Mouse (Mus musculus) limb, embryonic 11.5 days (tissue): ENCODE results near the gene Vwc2l. TPM values are rescaled to one million over a fixed set of nuclear protein-coding genes. Genes with fewer than 3 reads are reported as not detected.

Experiments
- ATAC-seq: fragments of 200-750 bp; cut with Nextera tagmentation; 2 replicates; pipeline ENCODE4 v1.8.0; 2017; ENCODE audit warnings: low read depth; ENCODE audit not compliant: insufficient number of reproducible peaks, low FRiP score, low TSS enrichment
- DNase-seq: peaks from one replicate; pipeline ENCODE4 v3.0.0-alpha.2; 2015; ENCODE audit warnings: low spot score
- H3K27ac ChIP-seq: fragments of 300-500 bp; sonication (generic); replicated peaks from 2 replicates; pipeline ENCODE4 v1.5.1; 2014; ENCODE audit warnings: low read depth, mild to moderate bottlenecking, low read length
- H3K27me3 ChIP-seq: fragments of 300-500 bp; sonication (generic); 2 replicates; pipeline ENCODE4 v1.6.1; 2014; ENCODE audit warnings: mild to moderate bottlenecking, low read length, mixed read lengths; ENCODE audit not compliant: control insufficient read depth, insufficient read depth
- H3K36me3 ChIP-seq: fragments of 300-500 bp; sonication (generic); 2 replicates; pipeline ENCODE4 v1.6.1; 2014; ENCODE audit warnings: mild to moderate bottlenecking, low read length, moderate library complexity, mixed read lengths; ENCODE audit not compliant: control insufficient read depth, insufficient read depth
- H3K4me1 ChIP-seq: fragments of 300-500 bp; sonication (generic); 2 replicates; pipeline ENCODE4 v1.6.1; 2014; ENCODE audit warnings: low read length, mixed read lengths; ENCODE audit not compliant: control insufficient read depth, insufficient read depth
- H3K4me2 ChIP-seq: fragments of 300-500 bp; sonication (generic); 2 replicates; pipeline ENCODE4 v1.6.1; 2014; ENCODE audit warnings: low read depth, mild to moderate bottlenecking, moderate library complexity; ENCODE audit not compliant: severe bottlenecking
- H3K4me3 ChIP-seq: fragments of 300-500 bp; sonication (generic); 2 replicates; pipeline ENCODE4 v1.5.1; 2014; ENCODE audit warnings: low read depth, low read length
- H3K9ac ChIP-seq: fragments of 300-500 bp; sonication (generic); 2 replicates; pipeline ENCODE4 v1.6.1; 2014; ENCODE audit warnings: mild to moderate bottlenecking, low read length
- H3K9me3 ChIP-seq: fragments of 300-500 bp; sonication (generic); 2 replicates; pipeline ENCODE4 v1.6.1; 2016; ENCODE audit warnings: low read length; ENCODE audit not compliant: control insufficient read depth
- WGBS: fragments of 180-500 bp; shearing (Covaris S2); extraction: QIAGEN DNeasy Blood & Tissue Kit; methylation state at CpG from one replicate; pipeline ENCODE4 v1.1.7; 2014; 5-methylcytosine and 5-hydroxymethylcytosine counted together
- polyA plus RNA-seq: library from polyadenylated mRNA; unstranded; fragments of >200 nt; fragmentation: Nextera tagmentation; extraction: Ambion mirVana; gene quantifications from 2 replicates; pipeline ENCODE4 v1.2.1, GENCODE M21; 2014

The Vwc2l gene
- polyA plus RNA-seq, 1 experiment from 2014 or later = not detected

DNA sequence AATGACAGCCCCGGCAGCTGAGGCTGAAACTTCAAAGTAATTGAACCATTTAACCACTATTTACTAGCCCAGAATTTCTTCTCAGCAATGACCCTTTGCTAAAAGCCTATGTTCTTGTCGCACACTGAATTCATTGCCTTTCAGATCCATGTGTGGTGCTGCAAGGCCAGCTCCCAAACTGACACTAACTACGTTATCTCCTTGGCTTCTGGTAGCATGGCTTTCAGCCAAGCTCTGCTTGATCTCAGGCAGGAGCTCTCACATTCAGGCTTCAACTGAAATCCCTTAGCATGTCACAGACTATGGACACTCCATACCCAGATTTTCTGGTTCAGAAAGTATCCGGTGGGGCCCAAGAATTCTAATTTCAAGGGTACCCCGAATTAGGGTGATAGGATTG is 140.6 kb downstream of the Vwc2l start:
- no peak overlapping the region for H3K9ac ChIP-seq
- H3K36me3 ChIP-seq = no peaks in the 10 kb centered on the region
- H3K27ac ChIP-seq = no peak overlapping the region
- H3K9me3 ChIP-seq = no peaks in the 10 kb centered on the region
- H3K4me2 ChIP-seq = no peak overlapping the region
- ATAC-seq = no peak
- no peak for DNase-seq
- no peaks in the 10 kb centered on the region for H3K4me1 ChIP-seq
- WGBS = 62% methylated on average over 5 of the region's 5 CpGs
- no peaks in the 10 kb centered on the region for H3K27me3 ChIP-seq
- no peak overlapping the region for H3K4me3 ChIP-seq

DNA sequence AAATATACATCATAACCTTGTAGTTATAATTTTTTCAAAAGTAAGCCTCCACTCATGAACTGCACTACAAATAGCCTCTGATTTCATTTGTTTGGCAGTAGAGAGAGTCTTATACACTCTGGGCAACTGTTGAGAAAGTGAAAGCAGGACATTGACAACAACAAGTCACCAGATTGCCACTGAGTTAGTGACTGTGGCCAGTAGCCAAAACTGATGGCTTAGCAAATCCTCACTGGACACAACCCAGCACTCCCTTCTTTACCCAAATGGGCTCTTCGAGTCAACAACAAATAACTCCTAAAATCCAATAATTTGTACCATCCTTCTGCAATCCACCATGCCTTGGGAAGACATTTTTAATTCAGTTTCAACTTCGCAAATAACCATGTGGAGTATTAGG is 155.0 kb downstream of the Vwc2l start:
- no peak overlapping the region for H3K27ac ChIP-seq
- WGBS = 90% methylated on average over 2 of the region's 2 CpGs
- H3K4me1 ChIP-seq = no peaks in the 10 kb centered on the region
- no peaks in the 10 kb centered on the region for H3K9me3 ChIP-seq
- no peak overlapping the region for H3K4me3 ChIP-seq
- no peaks in the 10 kb centered on the region for H3K36me3 ChIP-seq
- no peak overlapping the region for H3K4me2 ChIP-seq
- H3K9ac ChIP-seq = no peak overlapping the region
- no peak for ATAC-seq
- H3K27me3 ChIP-seq = no peaks in the 10 kb centered on the region
- DNase-seq = no peak

DNA sequence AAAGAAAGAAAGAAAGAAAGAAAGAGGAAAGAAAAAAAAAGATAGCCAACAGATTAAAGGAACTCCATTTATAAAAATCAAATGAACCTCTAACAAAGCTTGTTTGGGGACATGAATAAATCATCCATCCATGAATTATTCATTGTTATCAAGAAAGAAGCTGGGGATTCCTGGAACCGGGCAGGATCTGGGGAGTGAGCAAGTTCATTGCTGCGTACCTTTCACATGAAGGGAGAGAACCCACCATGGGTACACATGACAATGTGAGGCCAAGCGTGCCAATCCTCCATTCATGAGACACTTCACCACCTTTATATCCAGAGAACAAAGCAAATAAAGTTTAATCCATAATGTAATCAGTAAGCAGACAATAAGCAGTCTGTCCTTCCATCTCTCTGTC is 155.8 kb downstream of the Vwc2l start:
- Histone ChIP-seq H3K27me3 (no peaks in the 10 kb centered on the region), H3K27ac (no peak overlapping the region), H3K36me3 (no peaks in the 10 kb centered on the region), H3K4me2 (no peak overlapping the region), H3K9ac (no peak overlapping the region), H3K9me3 (no peaks in the 10 kb centered on the region), H3K4me3 (no peak overlapping the region), H3K4me1 (no peaks in the 10 kb centered on the region)
- 85% methylated on average over 3 of the region's 3 CpGs for WGBS
- DNase-seq (no peak), ATAC-seq (no peak)

DNA sequence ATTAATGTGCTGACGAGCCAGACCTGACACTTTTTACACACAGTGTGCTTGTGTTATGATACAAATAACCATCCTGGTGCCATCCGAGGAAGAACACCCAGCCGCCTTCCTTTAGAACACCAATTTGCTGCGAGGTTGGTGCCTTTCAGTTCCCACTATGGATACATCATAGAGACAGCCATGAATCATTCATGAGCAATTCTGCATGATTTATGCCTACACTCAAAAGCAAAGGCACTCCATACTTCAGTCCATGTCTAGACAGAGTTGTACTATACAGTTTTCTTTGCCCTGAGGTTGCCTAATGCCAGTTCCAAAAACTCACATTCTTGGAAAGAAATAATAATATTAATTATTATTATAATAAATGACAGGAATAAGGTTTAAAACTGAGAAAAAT is 158.6 kb downstream of the Vwc2l start:
- WGBS = 89% methylated on average over 4 of the region's 4 CpGs
- H3K27ac ChIP-seq = no peak overlapping the region
- no peak overlapping the region for H3K9ac ChIP-seq
- H3K4me1 ChIP-seq = no peaks in the 10 kb centered on the region
- H3K36me3 ChIP-seq = no peaks in the 10 kb centered on the region
- H3K9me3 ChIP-seq = no peaks in the 10 kb centered on the region
- no peak for DNase-seq
- H3K27me3 ChIP-seq = no peaks in the 10 kb centered on the region
- no peak overlapping the region for H3K4me2 ChIP-seq
- no peak for ATAC-seq
- no peak overlapping the region for H3K4me3 ChIP-seq

DNA sequence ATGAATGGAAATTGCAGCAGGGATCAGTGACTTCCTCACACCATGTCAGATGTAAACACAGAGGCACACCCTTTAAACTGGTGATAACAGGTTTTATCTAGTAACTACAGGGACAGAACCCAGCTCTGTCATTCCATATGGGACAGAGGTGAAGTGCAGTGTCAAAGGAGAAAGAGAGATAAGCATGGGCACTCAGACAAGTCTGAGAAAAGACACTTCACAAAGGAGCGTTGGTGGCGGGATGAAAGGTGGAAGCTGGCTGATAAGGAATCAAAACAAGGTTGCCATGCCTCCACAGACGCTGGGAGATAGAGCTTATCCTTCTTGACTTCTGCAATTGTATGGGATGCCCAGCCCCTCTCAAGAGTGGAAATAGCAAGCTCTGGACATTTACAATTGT is 176.8 kb downstream of the Vwc2l start:
- Histone ChIP-seq H3K27me3 (no peaks in the 10 kb centered on the region), H3K4me1 (no peaks in the 10 kb centered on the region), H3K4me3 (no peak overlapping the region), H3K9me3 (no peaks in the 10 kb centered on the region), H3K36me3 (no peaks in the 10 kb centered on the region), H3K9ac (no peak overlapping the region), H3K4me2 (no peak overlapping the region), H3K27ac (no peak overlapping the region)
- DNase-seq (no peak), ATAC-seq (no peak)
- 68% methylated on average over 3 of the region's 3 CpGs for WGBS

DNA sequence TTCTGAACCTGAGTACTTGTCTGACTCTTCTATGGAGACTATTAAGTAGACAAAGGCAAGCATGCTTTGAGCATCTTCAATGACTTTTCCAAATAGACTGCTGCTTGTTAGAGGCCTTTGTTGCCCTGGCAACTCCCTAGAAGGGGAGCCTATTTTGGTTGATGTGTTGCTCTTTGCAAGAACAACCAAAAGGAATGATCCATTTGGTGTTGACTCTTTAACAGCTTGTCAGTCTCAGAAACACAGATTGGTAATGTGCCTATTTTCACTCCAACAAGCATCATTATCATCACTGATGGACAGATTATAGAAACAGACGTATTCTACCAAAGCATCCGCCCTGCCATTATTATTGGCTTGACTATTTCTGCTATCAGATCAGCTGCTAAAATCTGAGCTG is 181.9 kb downstream of the Vwc2l start:
- Histone ChIP-seq H3K4me2 (no peak overlapping the region), H3K27me3 (no peaks in the 10 kb centered on the region), H3K9me3 (no peaks in the 10 kb centered on the region), H3K36me3 (no peaks in the 10 kb centered on the region), H3K4me1 (no peaks in the 10 kb centered on the region), H3K9ac (no peak overlapping the region), H3K4me3 (no peak overlapping the region), H3K27ac (no peak overlapping the region)
- no peak for DNase-seq
- WGBS = 92% methylated on average over 2 of the region's 2 CpGs
- ATAC-seq = no peak

DNA sequence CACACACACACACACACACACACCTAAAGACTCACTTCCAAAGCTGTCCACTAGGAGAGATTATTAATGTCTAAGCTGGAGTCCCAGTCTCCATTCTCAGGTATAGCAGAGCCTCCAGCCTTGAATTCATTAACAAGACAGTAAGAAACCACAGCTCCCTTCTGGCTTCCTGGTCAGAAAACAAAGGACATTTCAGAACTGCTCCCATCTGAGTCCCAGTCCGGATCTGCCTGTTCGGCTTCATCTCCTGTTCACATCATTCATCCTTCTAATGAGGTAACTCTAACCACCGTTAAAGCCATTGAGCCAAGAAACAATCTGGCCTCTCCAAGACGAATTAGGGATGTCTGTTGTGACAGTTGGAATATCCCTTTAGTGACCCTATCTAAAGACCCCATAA is 185.7 kb downstream of the Vwc2l start:
- Histone ChIP-seq H3K9ac (no peak overlapping the region), H3K4me1 (no peaks in the 10 kb centered on the region), H3K36me3 (no peaks in the 10 kb centered on the region), H3K27me3 (no peaks in the 10 kb centered on the region), H3K9me3 (no peaks in the 10 kb centered on the region), H3K4me3 (no peak overlapping the region), H3K27ac (no peak overlapping the region), H3K4me2 (no peak overlapping the region)
- DNase-seq (no peak), ATAC-seq (no peak)
- 64% methylated on average over 4 of the region's 4 CpGs for WGBS

DNA sequence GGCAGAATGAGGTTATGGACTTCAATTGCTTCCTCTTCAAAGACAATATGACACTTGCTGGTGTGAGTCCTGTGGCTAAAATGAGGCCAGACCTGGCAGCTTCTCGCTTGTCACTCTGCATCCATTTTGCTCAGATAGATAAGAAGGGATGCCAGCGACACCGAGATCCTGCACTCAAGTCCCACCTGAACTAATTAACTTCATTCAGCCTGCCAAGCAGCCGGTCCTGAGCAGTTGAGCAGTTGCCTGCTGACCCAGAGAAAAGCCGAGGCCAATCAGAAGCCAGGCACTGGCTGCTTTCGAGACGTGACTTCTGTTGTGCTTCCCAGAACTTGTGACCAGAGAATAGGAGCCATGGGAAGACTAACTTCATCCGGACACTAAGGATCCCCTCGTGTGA is 187.6 kb downstream of the Vwc2l start:
- H3K4me1 ChIP-seq = no peaks in the 10 kb centered on the region
- H3K9me3 ChIP-seq = no peaks in the 10 kb centered on the region
- no peak overlapping the region for H3K4me2 ChIP-seq
- DNase-seq (no peak), ATAC-seq (no peak)
- H3K9ac ChIP-seq = no peak overlapping the region
- H3K36me3 ChIP-seq = no peaks in the 10 kb centered on the region
- H3K27me3 ChIP-seq = no peaks in the 10 kb centered on the region
- no peak overlapping the region for H3K4me3 ChIP-seq
- 64% methylated on average over 9 of the region's 9 CpGs for WGBS
- H3K27ac ChIP-seq = no peak overlapping the region

DNA sequence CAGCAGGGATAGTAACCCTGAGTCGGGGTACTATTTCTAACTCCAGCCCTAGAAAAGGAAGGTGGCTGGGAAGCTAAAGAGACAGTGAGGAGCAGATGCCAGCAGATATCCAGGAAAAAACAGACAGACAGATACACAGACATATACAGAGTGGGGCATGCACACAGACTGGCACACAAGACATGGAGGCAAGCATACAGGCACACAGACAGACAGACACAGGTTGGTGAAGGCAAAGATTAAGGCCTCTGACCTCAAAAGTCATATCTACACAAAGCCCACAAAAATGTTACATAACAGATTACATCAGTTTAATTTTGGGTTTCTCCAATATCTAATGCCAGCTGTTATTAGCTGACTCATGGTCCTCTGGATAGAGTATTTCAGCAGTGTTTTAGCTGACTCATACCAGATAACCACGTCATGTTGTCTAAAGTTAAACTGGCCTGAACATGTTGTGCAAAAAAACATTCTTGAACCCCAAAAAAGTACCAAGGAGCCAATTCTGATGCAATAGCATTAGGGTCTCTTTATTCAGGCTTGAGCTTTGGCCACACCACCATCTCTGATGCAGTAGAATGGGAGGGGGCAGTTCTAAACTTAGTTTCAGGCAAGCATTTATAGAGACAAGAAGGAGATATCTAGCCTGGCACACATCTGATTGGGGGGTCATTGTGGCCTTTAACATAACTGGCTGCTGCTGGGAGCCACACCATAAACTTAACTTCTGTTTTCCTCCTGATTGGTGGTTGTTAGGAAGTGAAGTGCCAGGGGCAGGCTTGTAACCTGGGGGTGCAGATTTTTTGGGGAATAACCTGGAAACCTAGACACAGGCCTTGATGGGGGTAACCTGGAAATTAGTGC is 192.9 kb downstream of the Vwc2l start:
- no peak overlapping the region for H3K4me3 ChIP-seq
- no peaks in the 10 kb centered on the region for H3K4me1 ChIP-seq
- no peak for DNase-seq
- no peaks in the 10 kb centered on the region for H3K27me3 ChIP-seq
- WGBS = 84% methylated on average over 2 of the region's 2 CpGs
- no peak overlapping the region for H3K4me2 ChIP-seq
- no peak overlapping the region for H3K9ac ChIP-seq
- H3K9me3 ChIP-seq = no peaks in the 10 kb centered on the region
- H3K27ac ChIP-seq = no peak overlapping the region
- no peaks in the 10 kb centered on the region for H3K36me3 ChIP-seq
- ATAC-seq = no peak
